Mouse (Mus musculus): ENCODE results near the gene Orc5.

DNA sequence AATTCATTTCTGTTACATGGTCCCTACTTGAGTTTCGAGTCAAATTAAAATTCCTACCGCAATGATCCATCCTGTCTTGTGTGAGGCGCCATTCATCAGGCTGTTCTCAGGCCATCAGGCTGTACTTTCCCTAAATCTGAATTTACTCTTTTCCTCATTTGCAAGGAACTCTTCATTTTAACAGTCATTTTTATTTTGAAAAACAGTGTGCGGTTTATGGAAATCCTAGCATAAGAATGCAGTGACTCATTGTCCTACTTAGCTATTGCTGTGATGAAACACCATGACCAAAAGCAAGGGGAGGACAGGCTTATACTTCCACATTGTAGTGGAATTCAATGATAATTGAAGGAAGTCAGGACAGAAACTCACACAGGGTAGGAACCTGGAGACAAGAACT is 46.8 kb upstream of the Orc5 start:
- TF ChIP-seq CTCF (IDR thresholded peaks at IDR 0.05; ENCODE audit: borderline replicate concordance, extremely low read depth, insufficient read depth, insufficient read length) (no peak), POLR2A (IDR thresholded peaks at IDR 0.05; ENCODE audit: borderline replicate concordance, extremely low read depth, insufficient read depth, insufficient read length, poor library complexity, severe bottlenecking) (no peak)

All from brain, embryonic 14.5 days (tissue).